In genomic region chr15:101483646-101484045, GRCm38 (mm10) we compare ENCODE assay signal across 37 mouse cellular contexts. TPM values are rescaled to one million over a fixed set of nuclear protein-coding genes. Genes with fewer than 3 reads are reported as not detected.
"Had no signal": no experiment of that assay in that cellular context is flagged by ENCODE, and none has a peak within 500 bp of the region (broad histone marks: within the 10 kb centered on the region; RNA-seq: fewer than 3 reads in every experiment).

No protein-coding gene starts in this region.

- H3K9ac ChIP-seq: limb, embryonic 12.5 days; limb, embryonic 13.5 days; limb, embryonic 15.5 days; liver, embryonic 12.5 days; liver, embryonic 13.5 days; liver, embryonic 14.5 days; liver, embryonic 15.5 days; liver, postnatal 0 days; lung, embryonic 14.5 days; lung, embryonic 15.5 days; midbrain, embryonic 12.5 days; midbrain, embryonic 15.5 days; neural tube, embryonic 12.5 days had no signal

- H3K4me3 ChIP-seq: limb, embryonic 10.5 days; limb, embryonic 12.5 days; limb, embryonic 13.5 days; limb, embryonic 15.5 days; liver, embryonic 12.5 days; liver, embryonic 13.5 days; liver, embryonic 15.5 days; lung, embryonic 15.5 days; midbrain, embryonic 10.5 days; midbrain, embryonic 12.5 days; midbrain, embryonic 15.5 days; myocyte; neural tube, embryonic 12.5 days had no signal

- H3K27ac ChIP-seq: limb, embryonic 10.5 days; limb, embryonic 12.5 days; limb, embryonic 13.5 days; limb, embryonic 15.5 days; liver, embryonic 12.5 days; liver, embryonic 13.5 days; liver, embryonic 14.5 days; liver, embryonic 15.5 days; lung, embryonic 15.5 days; macrophage; midbrain, embryonic 10.5 days; midbrain, embryonic 12.5 days; midbrain, embryonic 15.5 days; neural tube, embryonic 12.5 days had no signal

- H3K36me3 ChIP-seq: limb, embryonic 10.5 days; limb, embryonic 12.5 days; limb, embryonic 13.5 days; limb, embryonic 15.5 days; liver, embryonic 12.5 days; liver, embryonic 13.5 days; liver, embryonic 15.5 days; lung, embryonic 15.5 days; midbrain, embryonic 10.5 days; midbrain, embryonic 12.5 days; midbrain, embryonic 15.5 days; neural tube, embryonic 12.5 days had no signal

- H3K27me3 ChIP-seq: midbrain, embryonic 15.5 days; neural tube, embryonic 12.5 days had no signal

- H3K9me3 ChIP-seq: limb, embryonic 10.5 days; limb, embryonic 12.5 days; limb, embryonic 13.5 days; limb, embryonic 15.5 days; liver, embryonic 12.5 days; liver, embryonic 13.5 days; liver, embryonic 15.5 days; lung, embryonic 15.5 days; megakaryocyte, embryonic 14.5 days; midbrain, embryonic 10.5 days; midbrain, embryonic 12.5 days; midbrain, embryonic 15.5 days; neural tube, embryonic 12.5 days had no signal

- H3K4me2 ChIP-seq: limb, embryonic 12.5 days; limb, embryonic 13.5 days; limb, embryonic 15.5 days; liver, embryonic 11.5 days; liver, embryonic 12.5 days; liver, embryonic 13.5 days; liver, embryonic 15.5 days; lung, embryonic 14.5 days; lung, embryonic 15.5 days; midbrain, embryonic 12.5 days; midbrain, embryonic 15.5 days; neural tube, embryonic 12.5 days had no signal

- DNase-seq: left cerebral cortex, postnatal 4 days; liver; liver, embryonic 13.5 days; liver, postnatal 0 days; lung, adult 18-20 months; lung, adult 2 months; lung, embryonic 14.5 days; lung, postnatal 10 days; lung, postnatal 14 days; lung, postnatal 36 days; lung, postnatal 4 days; midbrain, embryonic 14.5 days had no signal

- ATAC-seq: liver, embryonic 12.5 days; liver, postnatal 0 days; lung, postnatal 0 days; midbrain, embryonic 15.5 days; midbrain, embryonic 16.5 days had no signal

RNA-seq across cellular contexts. Expression of gene Krt83, which starts 7.7 kb away (rescaled TPM):
- polyA plus RNA-seq: limb, embryonic 10.5 days; limb, embryonic 11.5 days; limb, embryonic 12.5 days; limb, embryonic 13.5 days; liver, adult 2 months; liver, embryonic 11.5 days; liver, embryonic 12.5 days; liver, embryonic 13.5 days; lung, embryonic 15.5 days; lung, embryonic 16.5 days; lung, postnatal 0 days; macrophage; midbrain, embryonic 12.5 days; midbrain, embryonic 14.5 days; midbrain, embryonic 15.5 days; midbrain, embryonic 16.5 days; midbrain, postnatal 0 days; myocyte; neural tube, embryonic 11.5 days; neural tube, embryonic 12.5 days had no signal

RNA-seq across cellular contexts. Expression of gene Krt86, which starts 10.4 kb away (rescaled TPM):
- polyA plus RNA-seq: limb, embryonic 10.5 days; limb, embryonic 11.5 days; limb, embryonic 12.5 days; limb, embryonic 13.5 days; liver, adult 2 months; liver, embryonic 11.5 days; liver, embryonic 12.5 days; liver, embryonic 13.5 days; liver, embryonic 14.5 days; liver, embryonic 15.5 days; liver, embryonic 16.5 days; liver, postnatal 0 days; lung, embryonic 14.5 days; lung, embryonic 15.5 days; lung, embryonic 16.5 days; lung, postnatal 0 days; macrophage; midbrain, embryonic 10.5 days; midbrain, embryonic 12.5 days; midbrain, embryonic 15.5 days; myocyte; neural tube, embryonic 11.5 days; neural tube, embryonic 12.5 days had no signal

RNA-seq across cellular contexts. Expression of gene Krt81, which starts 20.1 kb away (rescaled TPM):
- polyA plus RNA-seq: limb, embryonic 10.5 days; limb, embryonic 11.5 days; limb, embryonic 12.5 days; limb, embryonic 13.5 days; limb, embryonic 14.5 days; liver, adult 2 months; liver, embryonic 11.5 days; liver, embryonic 12.5 days; liver, embryonic 13.5 days; liver, embryonic 14.5 days; liver, embryonic 15.5 days; liver, embryonic 16.5 days; liver, postnatal 0 days; lung, adult 2 months; lung, embryonic 14.5 days; lung, embryonic 15.5 days; lung, embryonic 16.5 days; lung, postnatal 0 days; macrophage; midbrain, embryonic 10.5 days; midbrain, embryonic 12.5 days; midbrain, embryonic 14.5 days; midbrain, postnatal 0 days; myocyte; neural tube, embryonic 11.5 days; neural tube, embryonic 12.5 days had no signal

RNA-seq across cellular contexts. Expression of gene Gm49425, which starts 33.4 kb away (rescaled TPM):
- polyA plus RNA-seq: limb, embryonic 10.5 days; limb, embryonic 11.5 days; limb, embryonic 12.5 days; limb, embryonic 13.5 days; liver, adult 2 months; liver, embryonic 11.5 days; liver, embryonic 12.5 days; liver, embryonic 13.5 days; liver, embryonic 14.5 days; liver, embryonic 15.5 days; liver, embryonic 16.5 days; liver, postnatal 0 days; lung, adult 2 months; lung, embryonic 14.5 days; lung, embryonic 15.5 days; lung, embryonic 16.5 days; lung, postnatal 0 days; macrophage; midbrain, embryonic 10.5 days; midbrain, embryonic 12.5 days; midbrain, embryonic 14.5 days; midbrain, embryonic 15.5 days; midbrain, embryonic 16.5 days; midbrain, postnatal 0 days; myocyte; neural tube, embryonic 11.5 days; neural tube, embryonic 12.5 days had no signal

RNA-seq across cellular contexts. Expression of gene Krt88, which starts 36.1 kb away (rescaled TPM):
- polyA plus RNA-seq: limb, embryonic 10.5 days; limb, embryonic 11.5 days; limb, embryonic 12.5 days; limb, embryonic 13.5 days; limb, embryonic 14.5 days; limb, embryonic 15.5 days; liver, adult 2 months; liver, embryonic 11.5 days; liver, embryonic 12.5 days; liver, embryonic 13.5 days; liver, embryonic 14.5 days; liver, embryonic 15.5 days; liver, embryonic 16.5 days; liver, postnatal 0 days; lung, adult 2 months; lung, embryonic 14.5 days; lung, embryonic 15.5 days; lung, embryonic 16.5 days; macrophage; midbrain, embryonic 10.5 days; midbrain, embryonic 12.5 days; midbrain, embryonic 14.5 days; midbrain, embryonic 15.5 days; midbrain, embryonic 16.5 days; midbrain, postnatal 0 days; myocyte; neural tube, embryonic 11.5 days; neural tube, embryonic 12.5 days had no signal
